Mouse (Mus musculus): ENCODE data around the gene Calm1. TPM values are rescaled to one million over a fixed set of nuclear protein-coding genes. Genes with fewer than 3 reads are reported as not detected.

Calm1 gene
- total and polyA plus RNA-seq, 3 experiments, result 450 to 750 (median 627) TPM

GRCm38 (mm10) chr12:100180802-100181201, 18.4 kb upstream of the Calm1 start:
- Histone ChIP-seq H3K9ac (ENCODE audit: insufficient read depth, low read depth) (no peak overlapping the region), H3K4me1 (ENCODE audit: control insufficient read depth in 1 of 2, insufficient read depth in 2 of 2) (peaks cover 0 to 18% of the 10 kb centered on the region in 2 experiments; a peak in 2 of 4 replicates), H3K27me3 (replicated peaks) (no peaks in the 10 kb centered on the region), H3K79me2 (replicated peaks; ENCODE audit: control insufficient read depth, extremely low read depth, insufficient read depth, poor library complexity, severe bottlenecking) (no peaks in the 10 kb centered on the region), H3K9me3 (replicated peaks; ENCODE audit: low read length) (peaks cover 9% of the 10 kb centered on the region), H3K4me2 (ENCODE audit: insufficient read depth, low read depth, poor library complexity, severe bottlenecking) (no peak overlapping the region), H3K4me3 (replicated peaks in 1 of 3; ENCODE audit: low read depth in 2 of 3, low read length in 2 of 3, poor library complexity in 1 of 3) (no peak overlapping the region), H3K27ac (ENCODE audit: insufficient read depth, low read depth) (no peak overlapping the region), H3K36me3 (replicated peaks in 1 of 2; ENCODE audit: control insufficient read depth in 1 of 2, insufficient read depth in 1 of 2, low read length in 1 of 2) (no peaks in the 10 kb centered on the region)
- TF ChIP-seq SIN3A (IDR thresholded peaks at IDR 0.05; ENCODE audit: low read length) (no peak), CTCF (conservative IDR thresholded peaks at IDR 0.05 in 1 of 2, IDR thresholded peaks at IDR 0.05 in 1 of 2; ENCODE audit: low read depth in 2 of 2, low read length in 2 of 2) (no peak), NELFE (IDR thresholded peaks at IDR 0.05; ENCODE audit: low read depth, low read length) (no peak), CHD1 (IDR thresholded peaks at IDR 0.05; ENCODE audit: low read depth, low read length) (no peak), POLR2A (IDR thresholded peaks at IDR 0.05; ENCODE audit: low read depth, low read length) (no peak), MEF2A (IDR thresholded peaks at IDR 0.05; ENCODE audit: borderline replicate concordance, low read depth, low read length) (no peak), JUN (IDR thresholded peaks at IDR 0.05; ENCODE audit: insufficient read depth, low read depth, low read length) (no peak), HCFC1 (IDR thresholded peaks at IDR 0.05; ENCODE audit: low read depth, low read length) (no peak), SMC3 (IDR thresholded peaks at IDR 0.05; ENCODE audit: low read depth, low read length) (no peak), USF1 (IDR thresholded peaks at IDR 0.05; ENCODE audit: low read depth, low read length) (no peak), BHLHE40 (IDR thresholded peaks at IDR 0.05; ENCODE audit: low read depth, low read length) (no peak), MYC (IDR thresholded peaks at IDR 0.05; ENCODE audit: low read depth, low read length) (no peak), UBTF (IDR thresholded peaks at IDR 0.05; ENCODE audit: low read depth, low read length) (no peak), JUND (conservative IDR thresholded peaks at IDR 0.05; ENCODE audit: low read depth, low read length) (no peak), E2F4 (IDR thresholded peaks at IDR 0.05; ENCODE audit: insufficient replicate concordance, low read depth, low read length) (no peak), MAX (IDR thresholded peaks at IDR 0.05; ENCODE audit: low read length) (no peak), CHD2 (IDR thresholded peaks at IDR 0.05; ENCODE audit: low read length) (no peak), RAD21 (IDR thresholded peaks at IDR 0.05; ENCODE audit: low read depth, low read length) (no peak)
- dilution Hi-C loops (cut with MboI; ENCODE audit: extremely low pct_ligation_motif_present, extremely low pct_unique_long_range_greater_than_20kb, low sequenced_read_pairs) (no loop called here), in situ Hi-C loops (cut with MboI; ENCODE audit: low pct_ligation_motif_present, low pct_unique_long_range_greater_than_20kb, low sequenced_read_pairs) (no loop called here)
- DNase-seq (ENCODE audit: extremely low read depth), result no peak

- no peak overlapping the region for H3K4me3 ChIP-seq (replicated peaks in 1 of 3; ENCODE audit: low read depth in 2 of 3, low read length in 2 of 3, poor library complexity in 1 of 3)
- no peak overlapping the region for H3K4me2 ChIP-seq (ENCODE audit: insufficient read depth, low read depth, poor library complexity, severe bottlenecking)
- H3K9me3 ChIP-seq (replicated peaks; ENCODE audit: low read length), result peaks cover 9% of the 10 kb centered on the region
- no peaks in the 10 kb centered on the region for H3K36me3 ChIP-seq (replicated peaks in 1 of 2; ENCODE audit: control insufficient read depth in 1 of 2, insufficient read depth in 1 of 2, low read length in 1 of 2)
- no peaks in the 10 kb centered on the region for H3K79me2 ChIP-seq (replicated peaks; ENCODE audit: control insufficient read depth, extremely low read depth, insufficient read depth, poor library complexity, severe bottlenecking)
- no peaks in the 10 kb centered on the region for H3K27me3 ChIP-seq (replicated peaks)
- no peak for DNase-seq (ENCODE audit: extremely low read depth)
- in situ Hi-C loops (cut with MboI; ENCODE audit: low pct_ligation_motif_present, low pct_unique_long_range_greater_than_20kb, low sequenced_read_pairs), result no loop called here
- no peak overlapping the region for H3K27ac ChIP-seq (ENCODE audit: insufficient read depth, low read depth)
- dilution Hi-C loops (cut with MboI; ENCODE audit: extremely low pct_ligation_motif_present, extremely low pct_unique_long_range_greater_than_20kb, low sequenced_read_pairs), result no loop called here
- no peak overlapping the region for H3K9ac ChIP-seq (ENCODE audit: insufficient read depth, low read depth)
- TF ChIP-seq CTCF (conservative IDR thresholded peaks at IDR 0.05 in 1 of 2, IDR thresholded peaks at IDR 0.05 in 1 of 2; ENCODE audit: low read depth in 2 of 2, low read length in 2 of 2), result peak; percentile 30 to 35
- TF ChIP-seq USF2 (conservative IDR thresholded peaks at IDR 0.05; ENCODE audit: low read depth, low read length), result no peak
- no peak for TF ChIP-seq CHD1 (IDR thresholded peaks at IDR 0.05; ENCODE audit: low read depth, low read length)
- no peak for TF ChIP-seq MAFK (IDR thresholded peaks at IDR 0.05; ENCODE audit: insufficient replicate concordance, low read length)
- H3K4me1 ChIP-seq (ENCODE audit: control insufficient read depth in 1 of 2, insufficient read depth in 2 of 2), result peaks cover 0 to 26% of the 10 kb centered on the region in 2 experiments; a peak in 2 of 4 replicates
These were observed 16.6 kb upstream of the Calm1 start for GRCm38 (mm10) chr12:100182676-100183075.
